Mouse (Mus musculus) megakaryocyte, embryonic 14.5 days (primary cell): ENCODE measurements at regions not wholly inside any gene's neighbourhood (a gene's known extent, or its start where the extent isn't known, plus 50 kb on each side); places are given as distances from the start of the nearest gene placed in this dataset.

ENCODE experiments used
- H3K27me3 ChIP-seq: replicated peaks from 2 replicates; pipeline ENCODE3; 2012; ENCODE audit warnings: inconsistent platforms
- H3K36me3 ChIP-seq: replicated peaks from 2 replicates; pipeline ENCODE3; 2012; ENCODE audit warnings: low read length, inconsistent platforms, mixed read lengths
- H3K4me1 ChIP-seq: 2 replicates; pipeline ENCODE4 v1.6.1; 2012; ENCODE audit warnings: inconsistent platforms
- H3K4me3 ChIP-seq: replicated peaks from 2 replicates; pipeline ENCODE3; 2012; ENCODE audit warnings: moderate library complexity, mild to moderate bottlenecking, inconsistent platforms
- H3K9me3 ChIP-seq: 2 replicates; pipeline ENCODE4 v1.6.1; 2012; ENCODE audit warnings: inconsistent platforms
- FLI1 ChIP-seq: IDR thresholded peaks from 2 replicates; pipeline ENCODE4 v1.6.1; 2012; ENCODE audit warnings: low read length, inconsistent platforms, mixed read lengths
- GATA1 ChIP-seq: IDR thresholded peaks from 3 replicates; pipeline ENCODE4 v1.6.1; 2012; ENCODE audit warnings: mixed read lengths, low read length, inconsistent platforms, borderline replicate concordance

DNA sequence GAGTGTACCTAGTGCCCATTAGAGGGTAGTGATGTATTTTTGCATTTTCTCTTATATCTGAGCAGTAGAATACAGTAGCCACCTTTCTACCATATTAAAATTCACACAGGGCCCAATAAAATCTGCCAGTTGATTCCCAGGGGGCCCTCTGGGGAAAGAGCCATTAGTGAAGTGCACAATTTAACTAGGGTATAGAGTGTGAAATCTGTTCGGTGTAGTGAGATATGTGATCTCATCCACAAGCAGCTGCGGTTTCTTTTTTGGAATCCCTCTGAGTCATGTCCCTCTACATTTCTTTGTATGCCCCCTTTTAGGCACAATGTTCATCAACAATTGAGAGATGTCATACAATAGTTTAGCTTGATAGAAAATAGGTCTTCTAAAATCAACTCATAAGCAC is 847.1 kb downstream of the D3Ertd751e start:
- TF ChIP-seq GATA1 (no peak), FLI1 (no peak)
- H3K36me3 ChIP-seq, result no peaks in the 10 kb centered on the region
- no peaks in the 10 kb centered on the region for H3K4me1 ChIP-seq
- H3K4me3 ChIP-seq, result no peak overlapping the region
- no peaks in the 10 kb centered on the region for H3K27me3 ChIP-seq
- no peaks in the 10 kb centered on the region for H3K9me3 ChIP-seq

- no peaks in the 10 kb centered on the region for H3K27me3 ChIP-seq
- no peaks in the 10 kb centered on the region for H3K36me3 ChIP-seq
- H3K4me1 ChIP-seq, result no peaks in the 10 kb centered on the region
Measured at GRCm38 (mm10) chr3:42590126-42590525, 847.7 kb downstream of the D3Ertd751e start.

GRCm38 (mm10) chr3:42593792-42594433 is 851.5 kb downstream of the D3Ertd751e start:
- Histone ChIP-seq H3K36me3 (no peaks in the 10 kb centered on the region), H3K4me3 (no peak overlapping the region), H3K27me3 (no peaks in the 10 kb centered on the region), H3K9me3 (no peaks in the 10 kb centered on the region), H3K4me1 (no peaks in the 10 kb centered on the region)
- TF ChIP-seq FLI1, result no peak
- TF ChIP-seq GATA1, result no peak

More at GRCm38 (mm10) chr3:42590126-42590525, 847.7 kb downstream of the D3Ertd751e start:
- no peak for TF ChIP-seq GATA1
- TF ChIP-seq FLI1, result no peak
- no peaks in the 10 kb centered on the region for H3K9me3 ChIP-seq
- H3K4me3 ChIP-seq, result no peak overlapping the region

DNA sequence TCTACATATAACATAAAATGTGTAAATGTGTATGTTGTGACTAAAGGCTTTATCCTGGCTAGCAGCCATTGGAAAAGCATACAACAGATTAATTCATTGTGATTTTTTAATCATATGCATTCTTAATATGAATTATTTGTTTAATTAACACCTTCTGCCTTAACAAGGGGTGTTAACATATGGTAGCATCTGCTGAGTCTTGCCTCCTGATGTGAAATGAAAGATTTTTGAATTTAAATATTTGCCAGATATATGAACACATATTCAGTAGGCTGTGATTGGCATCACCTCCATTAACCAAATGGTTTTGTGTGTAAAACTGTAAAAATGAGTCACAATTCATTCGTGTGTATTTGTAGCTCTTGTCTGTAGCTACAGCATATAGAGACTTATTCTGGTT is 854.3 kb downstream of the D3Ertd751e start:
- no peaks in the 10 kb centered on the region for H3K9me3 ChIP-seq
- H3K27me3 ChIP-seq, result no peaks in the 10 kb centered on the region
- H3K4me1 ChIP-seq, result no peaks in the 10 kb centered on the region
- TF ChIP-seq GATA1 (no peak), FLI1 (no peak)
- H3K4me3 ChIP-seq, result no peak overlapping the region
- H3K36me3 ChIP-seq, result no peaks in the 10 kb centered on the region
